Mouse (Mus musculus): ENCODE results near the gene Lpo. TPM values are rescaled to one million over a fixed set of nuclear protein-coding genes. Genes with fewer than 3 reads are reported as not detected.

The Lpo gene
- total RNA-seq, 2 experiments from 2014 or later = not detected

GRCm38 (mm10) chr11:87760301-87761081 lies 67.6 kb downstream of the Lpo start, which contains the start of gene Tspoap1:
TSS of gene Tspoap1 (plus strand) at chr11:87760541.
- no peak for ATAC-seq (replicated peaks; ENCODE audit: low FRiP score, poor library complexity, severe bottlenecking)

GRCm38 (mm10) chr11:87759609-87760005 lies 68.5 kb downstream of the Lpo start:
- no peak for ATAC-seq (replicated peaks; ENCODE audit: low FRiP score, poor library complexity, severe bottlenecking)

GRCm38 (mm10) chr11:87758957-87759608 lies 69.0 kb downstream of the Lpo start:
- no peak for ATAC-seq (replicated peaks; ENCODE audit: low FRiP score, poor library complexity, severe bottlenecking)

GRCm38 (mm10) chr11:87758161-87758911 lies 69.8 kb downstream of the Lpo start:
- ATAC-seq (replicated peaks; ENCODE audit: low FRiP score, poor library complexity, severe bottlenecking) = no peak

- peak; percentile 15; the same call in 1 of the 2 replicates for ATAC-seq (replicated peaks; ENCODE audit: low FRiP score, poor library complexity, severe bottlenecking)
Measured at GRCm38 (mm10) chr11:87757001-87757954, 70.8 kb downstream of the Lpo start.

Other genes with a start within 250 kb of the Lpo start
- gene Mtmr4, start 236.1 kb downstream of the Lpo start, total RNA-seq (2015; ENCODE audit: low replicate concordance) = 4.0 and 4.2 TPM in 2 replicates
- gene Mtmr4, start 236.1 kb downstream of the Lpo start, total RNA-seq (2017; ENCODE audit: low replicate concordance) = 4.9 and 6.4 TPM in 2 replicates
- 0.38 TPM in 1 of 2 replicates, not detected in the other for gene Hsf5, start 211.1 kb downstream of the Lpo start, total RNA-seq (2015; ENCODE audit: low replicate concordance)
- not detected in 2 replicates for gene Hsf5, start 211.1 kb downstream of the Lpo start, total RNA-seq (2017; ENCODE audit: low replicate concordance)
- gene Rnf43, start 165.6 kb downstream of the Lpo start, total RNA-seq (2015; ENCODE audit: low replicate concordance) = not detected in 2 replicates
- 0.98 and 1.0 TPM in 2 replicates for gene Rnf43, start 165.6 kb downstream of the Lpo start, total RNA-seq (2017; ENCODE audit: low replicate concordance)
- 133 and 166 TPM in 2 replicates for gene Supt4a, start 90.7 kb downstream of the Lpo start, total RNA-seq (2015; ENCODE audit: low replicate concordance)
- 103 and 121 TPM in 2 replicates for gene Supt4a, start 90.7 kb downstream of the Lpo start, total RNA-seq (2017; ENCODE audit: low replicate concordance)
- gene Tspoap1, start 67.7 kb downstream of the Lpo start, total RNA-seq (2015; ENCODE audit: low replicate concordance) = 4.2 and 5.4 TPM in 2 replicates
- 5.4 and 16.6 TPM in 2 replicates for gene Tspoap1, start 67.7 kb downstream of the Lpo start, total RNA-seq (2017; ENCODE audit: low replicate concordance)
- 1,764 and 1,778 TPM in 2 replicates for gene Mpo, start 34.7 kb downstream of the Lpo start, total RNA-seq (2015; ENCODE audit: low replicate concordance)
- gene Mpo, start 34.7 kb downstream of the Lpo start, total RNA-seq (2017; ENCODE audit: low replicate concordance) = 605 and 1,001 TPM in 2 replicates
- 0.38 TPM in 1 of 2 replicates, not detected in the other for gene Mks1, start 24.9 kb upstream of the Lpo start, total RNA-seq (2015; ENCODE audit: low replicate concordance)
- 0.28 TPM in 1 of 2 replicates, not detected in the other for gene Mks1, start 24.9 kb upstream of the Lpo start, total RNA-seq (2017; ENCODE audit: low replicate concordance)
- 34.0 and 42.8 TPM in 2 replicates for gene Epx, start 47.2 kb upstream of the Lpo start, total RNA-seq (2015; ENCODE audit: low replicate concordance)
- gene Epx, start 47.2 kb upstream of the Lpo start, total RNA-seq (2017; ENCODE audit: low replicate concordance) = 31.1 and 53.2 TPM in 2 replicates
- gene Olfr462, start 64.0 kb upstream of the Lpo start, total RNA-seq (2015; ENCODE audit: low replicate concordance) = not detected in 2 replicates
- gene Olfr462, start 64.0 kb upstream of the Lpo start, total RNA-seq (2017; ENCODE audit: low replicate concordance) = not detected in 2 replicates
- not detected in 2 replicates for gene Olfr463, start 69.1 kb upstream of the Lpo start, total RNA-seq (2015; ENCODE audit: low replicate concordance)
- gene Olfr463, start 69.1 kb upstream of the Lpo start, total RNA-seq (2017; ENCODE audit: low replicate concordance) = not detected in 2 replicates
- not detected in 2 replicates for gene Olfr464, start 92.7 kb upstream of the Lpo start, total RNA-seq (2015; ENCODE audit: low replicate concordance)
- gene Olfr464, start 92.7 kb upstream of the Lpo start, total RNA-seq (2017; ENCODE audit: low replicate concordance) = not detected in 2 replicates
- gene Dynll2, start 159.2 kb upstream of the Lpo start, total RNA-seq (2015; ENCODE audit: low replicate concordance) = 2.1 and 2.5 TPM in 2 replicates
- gene Dynll2, start 159.2 kb upstream of the Lpo start, total RNA-seq (2017; ENCODE audit: low replicate concordance) = 3.2 and 7.8 TPM in 2 replicates
- 216 and 317 TPM in 2 replicates for gene Srsf1, start 219.1 kb upstream of the Lpo start, total RNA-seq (2015; ENCODE audit: low replicate concordance)
- 505 and 650 TPM in 2 replicates for gene Srsf1, start 219.1 kb upstream of the Lpo start, total RNA-seq (2017; ENCODE audit: low replicate concordance)
- gene Vezf1, start 240.0 kb upstream of the Lpo start, total RNA-seq (2015; ENCODE audit: low replicate concordance) = 15.8 and 23.4 TPM in 2 replicates
- 7.9 and 11.7 TPM in 2 replicates for gene Vezf1, start 240.0 kb upstream of the Lpo start, total RNA-seq (2017; ENCODE audit: low replicate concordance)

Measured in erythroblast, adult 5-6 weeks (primary cell).